Mouse (Mus musculus) lung, adult 2 months (tissue): ENCODE data around the gene Hbq1a. TPM values are rescaled to one million over a fixed set of nuclear protein-coding genes. Genes with fewer than 3 reads are reported as not detected.

Source experiments
- DNase-seq: peaks from one replicate; pipeline ENCODE4 v3.0.0; 2022
- H3K4me1 ChIP-seq: fragments of 200-500 bp; 2 replicates; pipeline ENCODE4 v1.6.1; 2011; ENCODE audit warnings: low read length; ENCODE audit not compliant: control insufficient read depth, insufficient read depth
- H3K4me3 ChIP-seq: fragments of 200-500 bp; replicated peaks from 2 replicates; pipeline ENCODE3; 2011; ENCODE audit warnings: low read depth, mild to moderate bottlenecking, control low read depth, low read length; ENCODE audit errors: extremely low read depth
- CTCF ChIP-seq: fragments of 200-500 bp; IDR thresholded peaks from 2 replicates; pipeline ENCODE4 v1.5.1; 2011; ENCODE audit warnings: mild to moderate bottlenecking, low read length, control low read depth; ENCODE audit not compliant: insufficient read depth
- POLR2A ChIP-seq: fragments of 200-500 bp; IDR thresholded peaks from 2 replicates; pipeline ENCODE4 v1.6.1; 2011; ENCODE audit warnings: low read depth, mild to moderate bottlenecking, control low read depth, low read length, borderline replicate concordance; ENCODE audit errors: extremely low read depth
- WGBS: fragments of 180-500 bp; shearing (Covaris S2); methylation state at CpG from one replicate; pipeline ENCODE4 v1.1.7; 2018; 5-methylcytosine and 5-hydroxymethylcytosine counted together
- polyA plus RNA-seq: library from polyadenylated mRNA; depleted of rRNA; stranded (reverse); fragments of >200 nt; gene quantifications from 2 replicates; pipeline ENCODE4 v1.2.3, GENCODE M21; 2012

Gene Hbq1a
- polyA plus RNA-seq, 1 experiment: 1.1 TPM

DNA sequence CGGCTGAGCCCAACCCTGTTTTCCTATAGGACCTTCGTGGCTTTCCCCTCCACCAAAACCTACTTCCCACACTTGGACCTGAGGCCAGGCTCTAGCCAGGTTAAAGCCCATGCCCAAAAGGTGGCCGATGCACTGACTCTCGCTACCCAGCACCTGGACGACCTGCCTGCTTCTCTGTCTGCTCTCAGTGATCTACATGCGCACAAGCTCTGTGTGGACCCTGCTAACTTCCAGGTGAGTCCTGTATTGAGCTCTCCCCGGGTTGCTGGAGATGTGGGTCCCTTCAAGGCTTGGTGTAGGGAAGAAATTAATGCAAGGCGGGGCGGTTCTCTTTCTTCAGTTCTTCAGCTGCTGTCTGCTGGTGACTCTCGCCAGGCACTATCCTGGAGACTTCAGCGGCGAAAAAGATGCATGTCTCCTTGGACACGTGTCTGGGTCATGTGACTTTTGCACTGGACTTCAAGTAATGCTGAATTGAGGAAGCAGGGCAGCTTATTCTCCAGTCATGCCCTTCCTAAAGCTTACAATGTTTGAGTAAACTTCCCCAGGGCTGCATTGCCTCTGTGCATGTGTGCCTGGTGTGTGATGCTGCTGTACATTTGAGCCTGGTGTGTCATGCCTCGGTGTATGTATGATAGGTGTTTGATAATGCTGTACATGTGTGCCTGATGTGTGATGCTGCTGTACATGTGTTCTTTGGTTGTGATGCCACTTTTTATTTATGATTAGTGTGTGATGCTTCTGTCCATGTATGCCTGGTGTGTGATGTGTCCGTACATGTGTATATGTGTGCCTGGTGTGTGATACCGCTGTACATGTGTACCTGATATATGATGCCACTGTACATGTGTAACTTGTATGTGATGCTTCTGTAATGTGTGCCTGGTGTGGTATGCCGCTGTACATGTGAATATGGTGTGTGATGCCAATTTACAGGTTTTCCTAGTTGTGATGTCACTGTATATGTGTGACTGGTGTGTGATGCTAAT lies 704 bp downstream of the Hbq1a start:
- no peak for TF ChIP-seq POLR2A
- WGBS: 49% methylated on average over 16 of the region's 17 CpGs
- no peak for DNase-seq
- Histone ChIP-seq H3K4me1 (peaks cover 2% of the 10 kb centered on the region; the same call in 1 of the 2 replicates), H3K4me3 (no peak overlapping the region)

DNA sequence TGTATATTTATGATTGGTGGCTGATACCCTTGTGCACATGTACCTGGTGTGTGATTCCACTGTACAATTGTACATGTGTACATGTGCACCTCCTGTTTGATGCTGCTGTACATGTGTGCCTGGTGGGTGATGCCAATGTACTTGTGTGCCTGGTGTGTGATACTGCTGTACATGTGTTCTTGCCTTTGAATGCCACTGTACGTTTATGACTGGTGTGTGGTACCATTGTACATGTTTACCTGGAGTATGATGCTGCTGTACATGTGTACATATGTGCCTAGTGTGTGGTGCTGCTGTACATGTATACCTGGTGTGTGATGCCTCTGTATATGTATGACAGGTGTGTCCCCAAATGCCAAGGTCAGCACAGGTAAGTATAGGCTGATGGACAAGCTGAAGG lies 1.6 kb downstream of the Hbq1a start:
- TF ChIP-seq CTCF (no peak), POLR2A (no peak)
- peaks cover 2% of the 10 kb centered on the region; the same call in 1 of the 2 replicates for H3K4me1 ChIP-seq
- no peak overlapping the region for H3K4me3 ChIP-seq
- no peak for DNase-seq
- 62% methylated on average over 1 of the region's 1 CpGs for WGBS

DNA sequence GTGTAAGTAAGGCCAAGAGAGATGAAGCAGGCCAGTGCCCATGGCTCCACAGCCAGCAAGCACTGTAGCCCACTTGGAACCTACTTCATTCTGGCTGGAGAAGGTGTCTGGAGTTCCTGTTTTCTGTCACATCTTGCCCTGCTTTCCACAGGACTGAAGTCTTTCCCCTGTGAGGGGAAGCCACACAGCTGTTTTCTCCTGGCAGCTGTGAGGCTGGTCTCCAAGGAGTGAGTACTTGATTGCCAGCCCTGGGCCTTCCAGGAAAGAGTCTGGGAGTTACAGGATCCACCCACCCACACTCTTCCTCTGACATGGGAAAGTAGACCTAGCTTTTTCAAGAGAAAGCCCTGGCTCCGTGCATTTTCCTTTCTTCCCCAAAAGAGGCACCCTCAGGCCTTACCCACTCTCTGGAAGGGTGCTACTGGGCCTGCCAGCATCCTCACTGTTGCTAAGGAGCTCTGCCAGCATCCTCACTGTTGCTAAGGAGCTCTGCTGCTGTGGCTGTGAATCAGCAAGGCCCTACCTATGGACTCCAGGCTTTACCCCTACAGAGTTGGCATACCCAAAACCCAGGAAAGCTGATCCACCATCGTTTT lies 3.1 kb downstream of the Hbq1a start:
- H3K4me1 ChIP-seq: peaks cover 2% of the 10 kb centered on the region; the same call in 1 of the 2 replicates
- TF ChIP-seq POLR2A (no peak), CTCF (no peak)

DNA sequence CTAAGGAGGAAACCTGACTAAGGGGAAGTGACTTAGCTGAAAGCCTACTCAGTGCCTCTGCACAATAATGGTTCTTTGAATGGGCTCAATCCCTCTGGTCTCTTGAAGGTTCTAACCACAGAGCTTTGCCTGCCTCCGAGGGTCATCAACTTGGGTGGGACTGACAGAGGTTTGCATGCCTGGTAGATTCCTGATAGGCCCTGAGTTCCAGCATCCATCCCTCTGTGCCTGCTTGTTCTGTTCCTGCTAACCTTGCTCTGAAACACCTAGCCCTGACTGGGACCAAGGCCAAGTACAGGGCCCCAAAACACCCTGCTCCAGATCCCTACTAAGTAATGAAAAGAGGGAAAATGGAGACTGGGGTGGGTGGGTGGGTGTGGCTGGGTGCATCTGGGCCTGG lies 3.6 kb downstream of the Hbq1a start:
- 91% methylated on average over 1 of the region's 1 CpGs for WGBS
- H3K4me3 ChIP-seq: no peak overlapping the region
- TF ChIP-seq POLR2A: no peak
- TF ChIP-seq CTCF: no peak
- DNase-seq: no peak
- peaks cover 2% of the 10 kb centered on the region; the same call in 1 of the 2 replicates for H3K4me1 ChIP-seq

More for the DNA sequence above, 3.1 kb downstream of the Hbq1a start:
- WGBS: 40% methylated on average over 2 of the region's 2 CpGs
- no peak overlapping the region for H3K4me3 ChIP-seq
- no peak for DNase-seq

DNA sequence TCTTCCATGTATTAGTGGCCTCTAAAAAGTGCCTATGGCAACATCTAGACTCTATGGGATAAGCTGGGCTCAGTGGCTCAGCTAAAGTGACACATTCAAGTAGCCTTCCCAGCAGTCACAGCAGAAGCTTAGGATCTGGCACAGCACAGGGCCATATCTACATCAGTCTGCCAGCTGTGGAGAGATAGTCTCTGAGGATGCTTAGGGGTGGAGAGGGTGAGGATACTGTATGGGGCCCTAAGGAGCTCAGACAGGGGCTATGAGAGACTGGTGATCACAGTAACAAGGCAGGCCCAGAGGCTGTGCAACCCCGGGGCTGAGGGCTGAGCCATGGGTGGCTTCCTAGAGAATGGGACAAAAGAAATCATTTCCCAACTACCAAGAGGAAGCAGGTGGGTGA lies 7.1 kb downstream of the Hbq1a start:
- 63% methylated on average over 1 of the region's 1 CpGs for WGBS
- TF ChIP-seq CTCF (no peak), POLR2A (no peak)
- Histone ChIP-seq H3K4me1 (no peaks in the 10 kb centered on the region), H3K4me3 (no peak overlapping the region)
- no peak for DNase-seq

DNA sequence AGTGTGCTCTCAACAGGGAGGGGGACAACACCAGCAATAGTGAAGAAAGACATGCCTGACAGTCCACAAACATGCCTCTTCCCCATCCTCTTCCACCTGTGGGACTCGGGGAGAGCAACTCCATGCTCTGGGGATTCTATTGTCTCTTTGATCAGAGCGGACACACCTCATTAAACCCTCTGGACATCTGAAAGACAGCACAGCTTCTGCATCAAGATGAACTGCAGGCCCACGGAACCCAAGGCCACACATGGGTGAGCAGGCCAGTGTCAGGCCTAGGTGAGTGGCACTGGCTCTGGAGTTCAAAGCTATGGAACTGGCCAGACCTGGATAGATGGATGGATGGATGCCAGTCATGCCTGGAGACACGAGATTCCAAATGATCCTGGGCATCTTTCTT lies 9.6 kb downstream of the Hbq1a start:
- H3K4me3 ChIP-seq: no peak overlapping the region
- no peaks in the 10 kb centered on the region for H3K4me1 ChIP-seq
- no peak for DNase-seq
- TF ChIP-seq CTCF (no peak), POLR2A (no peak)
- 77% methylated on average over 4 of the region's 4 CpGs for WGBS

DNA sequence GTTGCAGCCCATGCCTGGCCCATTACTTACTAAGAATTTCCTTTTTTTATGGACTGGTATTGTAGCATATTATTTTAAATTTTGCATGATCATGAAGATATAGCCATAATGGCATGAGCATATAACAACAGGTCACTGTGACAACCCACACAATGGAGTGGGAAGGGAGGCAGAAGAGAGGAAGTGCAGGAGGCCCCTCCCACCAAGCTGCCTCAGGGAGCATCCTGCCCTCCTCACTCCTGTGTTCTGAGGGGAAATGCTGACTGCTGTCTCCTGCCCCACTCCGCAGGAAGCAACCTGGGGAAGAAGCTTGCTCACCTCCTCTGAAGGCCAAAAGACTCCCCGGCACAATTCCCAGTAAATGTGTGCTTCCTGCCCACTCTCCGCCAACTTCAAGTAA lies 10.1 kb downstream of the Hbq1a start:
- no peak for DNase-seq
- TF ChIP-seq POLR2A: no peak
- Histone ChIP-seq H3K4me3 (no peak overlapping the region), H3K4me1 (no peaks in the 10 kb centered on the region)
- WGBS: 49% methylated on average over 3 of the region's 3 CpGs

DNA sequence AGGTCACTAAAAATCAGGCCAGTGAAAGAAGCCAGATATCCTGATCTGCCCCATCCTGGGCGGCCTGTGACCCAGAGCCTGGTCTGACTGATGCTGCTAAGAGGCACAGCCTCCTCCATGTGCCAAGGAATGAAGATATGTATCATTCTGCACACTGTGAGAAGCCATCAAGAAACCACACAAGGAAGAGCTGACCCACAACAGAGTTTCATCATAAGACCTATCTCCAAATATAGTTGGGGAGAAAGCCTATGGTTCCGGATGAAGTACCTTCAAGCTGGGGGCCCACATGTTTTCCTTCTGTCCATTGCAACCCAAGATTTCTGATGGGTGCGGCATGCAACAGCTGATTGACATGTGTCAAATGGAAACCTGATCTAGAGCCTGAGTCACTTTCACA lies 16.1 kb downstream of the Hbq1a start:
- Histone ChIP-seq H3K4me3 (no peak overlapping the region), H3K4me1 (no peaks in the 10 kb centered on the region)
- TF ChIP-seq POLR2A (no peak), CTCF (no peak)
- DNase-seq: no peak
- WGBS: 88% methylated on average over 3 of the region's 3 CpGs

DNA sequence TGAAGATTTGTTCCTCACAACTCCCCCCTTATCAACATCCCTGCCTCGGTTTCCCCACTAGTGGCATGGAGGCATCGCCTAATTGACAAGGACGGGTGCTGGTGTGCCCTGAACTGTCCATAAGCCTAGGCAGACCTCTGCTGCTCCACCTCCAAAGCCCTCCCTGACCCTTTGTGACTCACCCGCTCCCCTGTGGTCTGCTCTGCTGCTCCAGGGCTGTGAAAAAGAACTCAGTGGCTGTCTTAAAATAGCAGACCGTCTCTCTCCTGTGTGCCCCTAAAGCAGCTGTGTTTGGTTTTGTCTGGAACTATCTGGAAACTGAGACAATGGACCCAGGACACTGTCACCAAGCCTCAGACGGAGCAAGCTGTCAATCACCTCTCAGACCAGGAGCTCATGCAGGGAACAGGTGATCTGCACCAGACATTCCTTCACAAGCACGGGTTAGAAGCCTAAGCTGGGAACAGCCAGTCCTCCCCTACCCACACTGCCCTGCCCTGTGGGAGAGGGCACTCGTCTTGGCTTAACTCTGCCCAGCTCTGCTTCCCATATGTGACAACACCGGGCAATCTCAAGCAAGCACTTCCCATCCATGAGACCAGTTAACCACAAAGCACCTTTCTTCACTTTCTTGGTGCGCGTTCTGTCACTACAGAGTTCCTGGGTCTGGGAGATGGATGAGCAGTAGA lies 20.8 kb downstream of the Hbq1a start:
- DNase-seq: no peak
- 63% methylated on average over 11 of the region's 11 CpGs for WGBS

More for the DNA sequence above, 20.8 kb downstream of the Hbq1a start:
- TF ChIP-seq CTCF (no peak), POLR2A (no peak)
- H3K4me3 ChIP-seq: no peak overlapping the region
- no peaks in the 10 kb centered on the region for H3K4me1 ChIP-seq
